In the genomic region with DNA sequence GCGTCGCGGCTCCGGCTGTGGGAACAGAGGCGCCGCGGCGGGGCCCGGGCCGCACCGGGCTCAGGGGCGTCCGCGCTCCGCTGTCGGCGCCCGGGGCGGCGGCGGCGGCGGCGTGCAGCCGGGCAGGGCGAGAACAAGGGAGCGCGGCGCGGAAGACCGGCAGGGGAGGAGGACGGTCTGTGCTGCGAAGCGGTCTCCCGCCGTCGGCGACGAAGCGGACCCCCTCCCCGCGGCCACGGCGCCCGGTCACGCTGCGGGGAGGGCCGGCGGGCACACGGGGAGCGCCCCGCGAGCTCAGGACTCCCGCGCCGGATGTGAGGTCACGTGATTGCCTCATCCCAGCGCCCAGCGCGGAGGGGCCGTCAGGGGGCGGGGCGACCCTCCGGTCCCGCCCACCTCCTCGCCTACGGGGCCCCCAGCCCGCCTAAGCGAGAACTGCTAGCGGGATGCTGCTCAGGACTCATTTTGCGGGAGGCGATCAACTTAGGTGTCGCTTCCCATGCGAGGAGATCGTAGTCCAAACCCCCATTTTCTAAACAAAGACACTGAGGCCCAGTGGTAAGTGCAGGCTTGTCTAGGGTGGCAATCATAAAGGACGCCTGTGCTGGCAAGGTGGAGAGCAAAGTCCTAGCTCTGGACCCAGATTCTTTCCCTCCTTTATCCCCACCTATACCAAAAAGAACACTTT, we compare ENCODE assay signal across 8 mouse cellular contexts. TPM values are rescaled to one million over a fixed set of nuclear protein-coding genes. Genes with fewer than 3 reads are reported as not detected.
A peak's percentile ranks its signal among the peaks of the same experiment; 100 is the strongest.
DNase-seq lines count a peak whose midpoint lies in the region; ATAC-seq and TF ChIP-seq lines count a peak whose summit lies in the region.

No protein-coding gene starts in this region.

- H3K36me3 ChIP-seq in forebrain, postnatal 0 days (ENCODE audit: insufficient read depth), result no peaks in the 10 kb centered on the region
- H3K36me3 ChIP-seq in lung, embryonic 14.5 days (ENCODE audit: insufficient read depth), result peaks cover 15% of the 10 kb centered on the region; the same call in 1 of the 2 replicates

- peaks cover 2% of the 10 kb centered on the region; the same call in 1 of the 2 replicates for H3K4me1 ChIP-seq in cerebellum, adult 2 months (ENCODE audit: control insufficient read depth, insufficient read depth, low read length)
- H3K4me1 ChIP-seq in forebrain, postnatal 0 days (ENCODE audit: insufficient read depth), result peaks cover 13% of the 10 kb centered on the region; the same call in 1 of the 2 replicates
- peaks cover 12% of the 10 kb centered on the region; the same call in 1 of the 2 replicates for H3K4me1 ChIP-seq in lung, embryonic 14.5 days (ENCODE audit: insufficient read depth)

- no peaks in the 10 kb centered on the region for H3K27me3 ChIP-seq in cerebellum, adult 2 months (ENCODE audit: control insufficient read depth, insufficient read depth, low read length)
- H3K27me3 ChIP-seq in forebrain, postnatal 0 days (ENCODE audit: insufficient read depth, low read length), result no peaks in the 10 kb centered on the region
- H3K27me3 ChIP-seq in lung, embryonic 14.5 days (ENCODE audit: insufficient read depth, low read length), result no peaks in the 10 kb centered on the region

- H3K9me3 ChIP-seq in forebrain, postnatal 0 days (ENCODE audit: low read length), result no peaks in the 10 kb centered on the region
- no peaks in the 10 kb centered on the region for H3K9me3 ChIP-seq in lung, embryonic 14.5 days (ENCODE audit: low read depth, low read length)

- peak; percentile 95 for ATAC-seq in forebrain, postnatal 0 days
- ATAC-seq in lung, embryonic 14.5 days (ENCODE audit: insufficient read depth), result peak; percentile 90
- ATAC-seq in neutrophil, adult 5-6 weeks (ENCODE audit: extremely low read depth, insufficient number of reproducible peaks, low FRiP score, poor library complexity, severe bottlenecking), result peak; percentile 60

- H3K27ac ChIP-seq in cerebellum, adult 2 months (ENCODE audit: insufficient read depth, low read length), result peak overlapping the region; percentile 64
- H3K27ac ChIP-seq in forebrain, postnatal 0 days (ENCODE audit: low read depth, low read length), result peak overlapping the region; percentile 86
- peak overlapping the region; percentile 71 for H3K27ac ChIP-seq in lung, embryonic 14.5 days (ENCODE audit: low read depth)

- peak overlapping the region; percentile 72 for H3K9ac ChIP-seq in forebrain, postnatal 0 days
- peak overlapping the region; percentile 94 for H3K9ac ChIP-seq in lung, embryonic 14.5 days

- under 1% methylated on average over 75 of the region's 76 CpGs for WGBS in cerebellum, adult 2 months
- WGBS in forebrain, postnatal 0 days, result under 1% methylated on average over 56 of the region's 76 CpGs
- WGBS in lung, embryonic 14.5 days, result 0% methylated on average over 39 of the region's 76 CpGs

- no peak for TF ChIP-seq CTCF in cerebellum, adult 2 months (IDR thresholded peaks at IDR 0.05; ENCODE audit: borderline replicate concordance, insufficient read depth, low read depth, low read length)
- TF ChIP-seq CTCF in forebrain, postnatal 0 days (IDR thresholded peaks at IDR 0.05; ENCODE audit: low read depth), result no peak; the same call in 1 of the 2 replicates
- no peak for TF ChIP-seq CTCF in lung, embryonic 14.5 days (IDR thresholded peaks at IDR 0.05; ENCODE audit: low read depth)

- peak; percentile 62 for DNase-seq in MEL-GATA-1-ER (ENCODE audit: extremely low read depth, low read depth)
- peak; percentile 88 to 89 for DNase-seq in cerebellum, adult 2 months
- DNase-seq in forebrain, postnatal 0 days, result peak; percentile 95
- peak; percentile 91 for DNase-seq in heart, postnatal 4 days
- DNase-seq in layer of hippocampus, adult 8-10 months (ENCODE audit: low spot score in 2 of 2), result peak; percentile 77 to 86
- DNase-seq in lung, embryonic 14.5 days, result peak; percentile 96
- peak; percentile 92 for DNase-seq in testis, postnatal 14 days (ENCODE audit: low spot score)

- peak overlapping the region; percentile 92 for H3K4me3 ChIP-seq in cerebellum, adult 2 months (replicated peaks; ENCODE audit: insufficient read depth, low read depth, low read length)
- peak overlapping the region; percentile 69 for H3K4me3 ChIP-seq in forebrain, postnatal 0 days (ENCODE audit: low read depth, low read length)
- H3K4me3 ChIP-seq in lung, embryonic 14.5 days (ENCODE audit: low read depth, low read length), result peak overlapping the region; percentile 87

- peak overlapping the region; percentile 91 for H3K4me2 ChIP-seq in forebrain, postnatal 0 days (ENCODE audit: low read depth)
- H3K4me2 ChIP-seq in lung, embryonic 14.5 days, result peak overlapping the region; percentile 92

- peak; percentile 49; the same call in 1 of the 2 replicates for TF ChIP-seq POLR2A in cerebellum, adult 2 months (IDR thresholded peaks at IDR 0.05; ENCODE audit: borderline replicate concordance, insufficient read depth, low read length)

RNA-seq across cellular contexts. Expression of gene Atp13a3, which starts 17.1 kb away (rescaled TPM):
- polyA plus RNA-seq in cerebellum, adult 2 months (2012; rRNA removed), result 31.4 and 34.7 TPM in 2 replicates
- total RNA-seq in forebrain, postnatal 0 days (2014; rRNA removed), result 27.9 and 35.0 TPM in 2 replicates
- polyA plus RNA-seq in forebrain, postnatal 0 days (2015; fragmentation: Nextera tagmentation; extraction: Ambion mirVana), result 4.0 and 6.1 TPM in 2 replicates
- 10 to 100 TPM; 71.0 to 78.3 TPM for total RNA-seq in heart, postnatal 4 days (2021)
- 10 to 100 TPM; 63.5 to 84.2 (median 66.8) TPM for total RNA-seq in layer of hippocampus, adult 8-10 months (2022)
- 17.4 and 19.9 TPM in 2 replicates for polyA plus RNA-seq in lung, embryonic 14.5 days (2014; fragmentation: Nextera tagmentation; extraction: Ambion mirVana)
- 63.0 and 64.1 TPM in 2 replicates for total RNA-seq in neutrophil, adult 5-6 weeks (2017)

Comparison
In these comparisons a context has a peak if more than half of its experiments do, and no peak if none do; other contexts are left out.
1. Peak in every context shown above with its lines: DNase-seq, ATAC-seq, H3K4me3 ChIP-seq and H3K27ac ChIP-seq.